10 mouse cellular contexts compared by ENCODE assay signal in genomic region chr11:20304341-20304740, GRCm38 (mm10). TPM values are rescaled to one million over a fixed set of nuclear protein-coding genes. Genes with fewer than 3 reads are reported as not detected.
DNase-seq lines count a peak whose midpoint lies in the region; ATAC-seq and TF ChIP-seq lines count a peak whose summit lies in the region.
"Had no signal": no experiment of that assay in that cellular context is flagged by ENCODE, and none has a peak within 500 bp of the region (broad histone marks: within the 10 kb centered on the region; RNA-seq: fewer than 3 reads in every experiment).

No protein-coding gene starts in this region.

- H3K27ac ChIP-seq in kidney, postnatal 0 days, result no peak overlapping the region
- H3K27ac ChIP-seq: heart, embryonic 13.5 days had no signal

- no peaks in the 10 kb centered on the region for H3K9me3 ChIP-seq in kidney, postnatal 0 days (replicated peaks; ENCODE audit: low read length)
- H3K9me3 ChIP-seq: heart, embryonic 13.5 days; megakaryocyte, embryonic 14.5 days had no signal

- H3K4me2 ChIP-seq in kidney, postnatal 0 days (ENCODE audit: low read length), result no peak overlapping the region
- H3K4me2 ChIP-seq: heart, embryonic 13.5 days had no signal

- peak; percentile 29 for DNase-seq in cerebellum, adult 11 months
- DNase-seq in ovary, postnatal 10 days (ENCODE audit: low spot score), result peak; percentile 4
- no peak for DNase-seq in ovary, adult 18-20 months (ENCODE audit: low spot score)
- peak; percentile 70 to 82 for DNase-seq in cerebellum, postnatal 10 days
- DNase-seq in kidney, postnatal 0 days (ENCODE audit: low spot score), result peak; percentile 23
- DNase-seq in lung, postnatal 36 days, result peak; percentile 65
- peak; percentile 74 for DNase-seq in thymus, postnatal 4 days

- H3K9ac ChIP-seq in kidney, postnatal 0 days (ENCODE audit: low read depth, low read length), result no peak overlapping the region
- H3K9ac ChIP-seq: heart, embryonic 13.5 days had no signal

- no peaks in the 10 kb centered on the region for H3K4me1 ChIP-seq in kidney, postnatal 0 days (replicated peaks; ENCODE audit: insufficient read depth, low read length)

- peaks cover 4% of the 10 kb centered on the region; the same call in 1 of the 2 replicates for H3K36me3 ChIP-seq in kidney, postnatal 0 days (ENCODE audit: insufficient read depth, low read length)

- TF ChIP-seq CTCF in kidney, postnatal 0 days (IDR thresholded peaks at IDR 0.05; ENCODE audit: low read depth), result peak; percentile 72

- WGBS in kidney, postnatal 0 days, result 80% methylated on average over 6 of the region's 6 CpGs

- no peak overlapping the region for H3K4me3 ChIP-seq in kidney, postnatal 0 days (replicated peaks; ENCODE audit: low read depth, low read length)
- H3K4me3 ChIP-seq: heart, embryonic 13.5 days; megakaryocyte, embryonic 14.5 days had no signal

- H3K27me3 ChIP-seq in kidney, postnatal 0 days (ENCODE audit: insufficient read depth, low read length), result no peaks in the 10 kb centered on the region
- H3K27me3 ChIP-seq: heart, embryonic 13.5 days; megakaryocyte, embryonic 14.5 days had no signal

- ATAC-seq in cerebellum, adult (ENCODE audit: insufficient number of reproducible peaks, low FRiP score, low TSS enrichment), result no peak
- ATAC-seq in kidney, postnatal 0 days (replicated peaks; ENCODE audit: low FRiP score, low read depth), result no peak

RNA-seq across cellular contexts. Expression of gene Slc1a4, which starts 28.2 kb away (rescaled TPM):
- 4.8 and 5.3 TPM in 2 replicates for polyA plus RNA-seq in kidney, postnatal 0 days (2015; fragmentation: Nextera tagmentation; extraction: Ambion mirVana)

RNA-seq across cellular contexts. Expression of gene Cep68, which starts 55.1 kb away (rescaled TPM):
- polyA plus RNA-seq in kidney, postnatal 0 days (2015; fragmentation: Nextera tagmentation; extraction: Ambion mirVana), result 22.5 and 24.9 TPM in 2 replicates
